Mouse (Mus musculus): ENCODE results near the gene Rasal2.

The Rasal2 gene

GRCm38 (mm10) chr1:157343519-157343918, 68.9 kb downstream of the Rasal2 start:
- in situ Hi-C loops (cut with MseI, MboI) = no loop called here

- in situ Hi-C loops (cut with MseI, MboI) = no loop called here
Observed at GRCm38 (mm10) chr1:157334834-157335233, 77.6 kb downstream of the Rasal2 start.

GRCm38 (mm10) chr1:157328068-157328467, 84.3 kb downstream of the Rasal2 start:
- in situ Hi-C loops (cut with MseI, MboI) = no loop called here

- in situ Hi-C loops (cut with MseI, MboI) = no loop called here
Observed at GRCm38 (mm10) chr1:157323091-157323490, 89.3 kb downstream of the Rasal2 start.

- in situ Hi-C loops (cut with MseI, MboI) = no loop called here
Observed at GRCm38 (mm10) chr1:157318896-157319295, 93.5 kb downstream of the Rasal2 start.

GRCm38 (mm10) chr1:157301266-157301665, 111.1 kb downstream of the Rasal2 start:
- in situ Hi-C loops (cut with MseI, MboI) = no loop called here

GRCm38 (mm10) chr1:157299559-157299958, 112.8 kb downstream of the Rasal2 start:
- in situ Hi-C loops (cut with MseI, MboI) = no loop called here

- in situ Hi-C loops (cut with MseI, MboI) = no loop called here
Observed at GRCm38 (mm10) chr1:157298990-157299389, 113.4 kb downstream of the Rasal2 start.

GRCm38 (mm10) chr1:157297137-157297536, 115.3 kb downstream of the Rasal2 start:
- in situ Hi-C loops (cut with MseI, MboI) = no loop called here

GRCm38 (mm10) chr1:157295868-157296267, 116.5 kb downstream of the Rasal2 start:
- in situ Hi-C loops (cut with MseI, MboI) = no loop called here

- in situ Hi-C loops (cut with MseI, MboI) = no loop called here
Observed at GRCm38 (mm10) chr1:157290173-157290572, 122.2 kb downstream of the Rasal2 start.

GRCm38 (mm10) chr1:157289251-157289650, 123.1 kb downstream of the Rasal2 start:
- in situ Hi-C loops (cut with MseI, MboI) = loop anchor here (10.0 kb wide), 1 partner anchor 204 kb away; no protein-coding TSS in a partner anchor

GRCm38 (mm10) chr1:157286561-157286960, 125.8 kb downstream of the Rasal2 start:
- in situ Hi-C loops (cut with MseI, MboI) = loop anchor here (10.0 kb wide), 1 partner anchor 202 kb away; no protein-coding TSS in a partner anchor

GRCm38 (mm10) chr1:157285366-157285765, 127.0 kb downstream of the Rasal2 start:
- in situ Hi-C loops (cut with MseI, MboI) = loop anchor here (10.0 kb wide), 1 partner anchor 201 kb away; no protein-coding TSS in a partner anchor

- in situ Hi-C loops (cut with MseI, MboI) = loop anchor here (10.0 kb wide), 1 partner anchor 196 kb away; no protein-coding TSS in a partner anchor
Observed at GRCm38 (mm10) chr1:157280781-157281180, 131.6 kb downstream of the Rasal2 start.

GRCm38 (mm10) chr1:157275672-157276307, 136.6 kb downstream of the Rasal2 start:
- in situ Hi-C loops (cut with MseI, MboI) = no loop called here

GRCm38 (mm10) chr1:157267894-157268293, 144.5 kb downstream of the Rasal2 start:
- in situ Hi-C loops (cut with MseI, MboI) = no loop called here

GRCm38 (mm10) chr1:157256562-157256961, 155.8 kb downstream of the Rasal2 start:
- in situ Hi-C loops (cut with MseI, MboI) = no loop called here

- in situ Hi-C loops (cut with MseI, MboI) = no loop called here
Observed at GRCm38 (mm10) chr1:157255776-157256175, 156.6 kb downstream of the Rasal2 start.

GRCm38 (mm10) chr1:157253600-157254490, 158.6 kb downstream of the Rasal2 start:
- in situ Hi-C loops (cut with MseI, MboI) = no loop called here

GRCm38 (mm10) chr1:157248112-157248511, 164.3 kb downstream of the Rasal2 start:
- in situ Hi-C loops (cut with MseI, MboI) = no loop called here

- in situ Hi-C loops (cut with MseI, MboI) = no loop called here
Observed at GRCm38 (mm10) chr1:157247341-157247740, 165.1 kb downstream of the Rasal2 start.

GRCm38 (mm10) chr1:157246779-157247178, 165.6 kb downstream of the Rasal2 start:
- in situ Hi-C loops (cut with MseI, MboI) = no loop called here

Data from mouse trophoblast stem cell (cell line).